Mouse (Mus musculus) heart, postnatal 25 days (tissue): Measurements from ENCODE around the gene Slc7a5. TPM values are rescaled to one million over a fixed set of nuclear protein-coding genes. Genes with fewer than 3 reads are reported as not detected.

Source experiments
- DNase-seq: peaks from one replicate; pipeline ENCODE4 v3.0.0; 2022; ENCODE audit warnings: low spot score
- intact Hi-C: fragments of 180-260 bp; cut with DNase I; formaldehyde crosslinking; loops from one replicate; pipeline ENCODE4 v1.15.1; 2025
- total RNA-seq, 2 experiments: library from RNA; stranded (reverse); gene quantifications; 2 replicates each; pipeline ENCODE4 v1.2.3; 2021

The Slc7a5 gene
- total RNA-seq, 2 experiments from 2014 or later = 3.2 to 4.9 TPM

DNA sequence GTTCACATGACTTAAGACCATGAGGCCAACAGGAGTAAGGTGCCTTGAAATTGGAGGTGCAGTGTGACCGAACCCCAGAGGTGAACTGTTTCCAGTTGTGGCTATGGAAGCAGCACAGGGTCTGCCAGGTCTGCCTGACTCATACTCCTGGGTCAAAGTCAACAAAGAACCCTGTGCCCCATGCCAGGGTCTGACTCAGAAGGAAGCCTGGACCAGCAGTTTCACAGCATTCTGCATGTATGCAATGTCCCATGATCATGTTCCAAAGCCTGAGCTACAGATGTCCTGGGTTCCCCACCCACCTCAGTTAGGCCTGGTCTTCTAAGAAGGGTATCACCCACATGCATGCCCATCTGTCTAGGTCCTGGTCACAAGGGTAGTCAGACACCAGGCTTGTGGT lies 18.2 kb downstream of the Slc7a5 start:
- no peak for DNase-seq
- intact Hi-C loops = no loop called here

- no peak for DNase-seq
- intact Hi-C loops = no loop called here
Observed at GRCm38 (mm10) chr8:121887547-121887946, 19.9 kb downstream of the Slc7a5 start.

GRCm38 (mm10) chr8:121885433-121885832 lies 22.1 kb downstream of the Slc7a5 start:
- intact Hi-C loops = no loop called here
- DNase-seq = no peak

DNA sequence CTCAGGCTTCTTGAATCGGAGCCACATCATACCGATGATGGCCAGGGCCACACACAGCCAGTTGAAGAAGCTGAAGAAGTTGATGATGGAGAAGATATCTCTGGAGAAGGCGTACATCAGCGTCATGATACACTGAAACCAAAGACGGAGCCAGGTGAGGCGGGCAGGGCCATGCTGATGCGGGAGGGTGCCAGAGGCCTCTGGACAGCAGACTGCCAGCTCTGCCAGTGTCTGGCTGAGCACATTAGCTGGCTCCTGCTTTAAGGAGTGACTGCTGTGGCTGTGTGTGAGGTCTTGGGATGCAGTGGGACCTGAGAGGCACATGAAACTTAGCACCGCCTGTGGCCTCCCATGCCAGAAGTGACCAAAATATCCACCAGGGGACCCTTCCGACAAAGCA lies 22.5 kb downstream of the Slc7a5 start:
- intact Hi-C loops = no loop called here
- DNase-seq = no peak

- DNase-seq = no peak
- intact Hi-C loops = no loop called here
Observed at GRCm38 (mm10) chr8:121884181-121884580, 23.3 kb downstream of the Slc7a5 start.

GRCm38 (mm10) chr8:121881921-121882320 lies 25.6 kb downstream of the Slc7a5 start:
- intact Hi-C loops = no loop called here
- DNase-seq = no peak

- intact Hi-C loops = no loop called here
- no peak for DNase-seq
Observed at GRCm38 (mm10) chr8:121880818-121881217, 26.7 kb downstream of the Slc7a5 start.

DNA sequence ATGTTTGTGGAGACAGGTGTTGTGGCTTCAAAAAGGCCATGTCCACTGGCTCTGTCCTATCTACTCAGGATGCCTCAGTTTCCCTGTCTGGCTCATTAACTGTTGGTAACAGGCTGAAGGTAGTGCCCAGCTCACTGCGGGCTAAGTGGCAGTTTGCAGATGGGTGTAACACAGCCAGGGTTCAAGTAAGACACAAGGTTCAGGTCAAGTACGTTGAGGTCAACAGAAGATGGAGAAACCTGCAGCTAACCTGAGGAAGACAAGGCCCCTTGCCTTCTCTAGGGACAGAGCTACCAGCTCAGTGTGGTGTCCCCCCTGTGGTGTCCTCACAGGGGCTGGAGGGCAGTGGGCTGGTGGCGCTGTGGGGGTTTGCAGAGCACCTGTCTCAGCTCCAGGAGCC lies 27.8 kb downstream of the Slc7a5 start:
- intact Hi-C loops = no loop called here
- DNase-seq = no peak

DNA sequence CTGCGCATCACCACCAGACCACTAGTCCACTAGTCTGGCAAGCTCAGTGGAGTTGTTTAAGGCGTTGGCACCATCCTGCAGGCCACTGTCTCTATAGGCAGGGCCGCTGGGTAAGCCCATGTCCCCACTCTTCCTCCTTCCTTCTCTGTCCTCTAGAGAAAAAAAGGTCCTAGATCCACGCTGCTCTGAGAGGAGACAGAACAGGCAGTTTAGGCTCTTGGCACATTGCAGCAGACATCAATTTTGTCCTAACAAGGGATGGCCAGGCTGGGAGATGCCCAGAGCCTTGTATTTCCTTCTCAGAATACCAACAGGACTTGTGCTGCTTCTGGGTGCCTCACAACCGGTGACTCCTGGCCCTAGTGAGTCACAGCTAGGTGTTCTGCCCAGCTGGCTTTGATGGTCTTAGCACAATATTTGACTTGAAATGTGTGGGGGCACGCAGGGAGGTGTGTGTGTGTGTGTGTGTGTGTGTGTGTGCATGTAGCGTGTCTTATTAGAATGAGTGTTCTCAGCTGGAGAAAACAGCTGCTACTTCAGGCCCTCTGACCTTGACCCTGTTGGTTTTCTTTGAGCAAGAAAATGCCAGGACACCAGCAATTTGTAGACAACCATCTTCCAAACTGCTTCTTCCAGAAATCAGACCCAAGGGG lies 29.5 kb downstream of the Slc7a5 start:
- intact Hi-C loops = no loop called here
- no peak for DNase-seq

DNA sequence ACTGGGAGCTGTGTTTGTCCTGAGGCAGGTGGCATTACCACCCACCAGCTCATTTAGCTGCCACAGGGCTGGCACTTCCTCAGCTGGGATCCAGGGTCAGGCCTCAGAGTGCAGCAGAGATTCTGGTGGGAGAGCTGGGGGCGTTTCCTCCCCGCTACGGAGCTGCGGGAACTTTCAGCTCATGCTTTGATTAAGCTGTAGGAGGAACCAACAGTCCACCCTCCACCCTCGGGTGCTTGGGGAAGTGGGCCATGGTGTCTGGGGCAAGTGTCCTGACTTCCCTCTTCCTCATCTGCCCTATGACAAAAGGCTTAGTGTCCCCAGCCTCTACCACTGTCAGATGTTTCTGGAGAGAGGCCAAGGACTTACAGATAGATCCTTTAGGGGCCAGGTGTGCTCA lies 30.3 kb downstream of the Slc7a5 start:
- DNase-seq = no peak
- intact Hi-C loops = no loop called here

DNA sequence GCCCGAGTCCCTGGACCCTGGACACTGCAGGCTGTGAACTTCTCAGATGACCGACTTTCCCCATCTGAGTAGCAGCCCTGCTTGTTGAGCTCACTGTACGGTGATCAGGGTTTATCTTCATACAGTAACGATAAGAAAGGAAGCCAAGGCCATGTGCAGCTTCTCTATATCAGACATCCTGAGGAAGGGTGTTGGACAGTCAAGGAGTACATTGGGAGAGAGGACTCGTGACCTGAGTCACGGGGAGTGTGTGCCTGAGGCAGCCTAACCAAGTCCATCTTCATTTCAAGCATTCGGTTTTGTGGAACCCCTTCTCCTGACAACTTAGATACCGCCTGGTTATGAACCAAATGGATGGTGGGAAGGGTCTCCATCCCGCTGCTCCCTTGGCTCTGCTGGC lies 32.0 kb downstream of the Slc7a5 start:
- intact Hi-C loops = no loop called here
- DNase-seq = no peak

- DNase-seq = no peak
- intact Hi-C loops = no loop called here
Observed at GRCm38 (mm10) chr8:121875045-121875444, 32.4 kb downstream of the Slc7a5 start.

- intact Hi-C loops = loop anchor here (1.0 kb wide), 1 partner anchor 36 kb away; no protein-coding TSS in a partner anchor
- DNase-seq = peak; percentile 43
Observed at GRCm38 (mm10) chr8:121874031-121874430, 33.5 kb downstream of the Slc7a5 start.

- no peak for DNase-seq
- intact Hi-C loops = loop anchor here (2.0 kb wide), 1 partner anchor 17 kb away; no protein-coding TSS in a partner anchor
Observed at GRCm38 (mm10) chr8:121871833-121872440, 35.6 kb downstream of the Slc7a5 start.

DNA sequence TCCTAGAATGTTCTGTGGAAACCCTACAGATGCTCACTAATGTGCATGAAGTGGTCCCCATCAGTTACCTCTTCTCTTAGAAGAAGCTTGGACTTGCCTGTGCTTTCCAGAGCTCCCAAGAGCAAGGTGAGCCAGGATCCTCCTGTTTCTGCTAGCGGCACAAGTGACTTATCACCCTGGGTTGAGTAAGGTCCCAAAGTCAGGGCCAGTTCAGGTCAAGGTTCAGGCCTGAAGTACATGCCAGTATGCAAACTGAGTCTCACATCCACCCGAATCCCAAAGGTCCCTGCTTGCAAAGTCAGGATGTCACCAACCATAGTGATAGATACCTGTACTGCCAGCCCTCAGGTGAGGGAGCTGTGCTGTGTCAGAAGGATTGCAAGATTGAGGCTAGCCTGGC lies 37.3 kb downstream of the Slc7a5 start:
- DNase-seq = no peak
- intact Hi-C loops = loop anchor here (2.0 kb wide), 1 partner anchor 15 kb away; no protein-coding TSS in a partner anchor

GRCm38 (mm10) chr8:121868896-121869295 lies 38.6 kb downstream of the Slc7a5 start:
- intact Hi-C loops = no loop called here
- DNase-seq = no peak

DNA sequence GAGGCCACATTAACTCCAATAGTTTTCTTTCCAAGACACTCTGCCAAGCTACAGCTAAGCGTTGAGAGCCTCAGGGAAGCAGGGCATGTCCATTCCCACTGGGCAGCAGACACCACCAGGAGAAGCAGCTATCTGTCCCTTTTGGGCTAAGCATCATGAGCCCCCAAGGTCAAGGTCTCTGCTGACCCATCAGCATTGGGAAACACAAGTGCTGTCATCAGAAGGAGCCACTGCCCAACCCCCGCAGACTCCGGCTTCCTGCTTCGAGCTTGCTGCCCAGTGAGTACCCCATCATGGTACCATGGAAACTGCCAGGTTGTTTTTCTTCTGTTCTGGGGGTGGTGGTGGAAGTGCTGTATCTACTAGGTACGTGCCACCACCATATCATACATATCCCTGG lies 39.3 kb downstream of the Slc7a5 start:
- intact Hi-C loops = no loop called here
- no peak for DNase-seq

GRCm38 (mm10) chr8:121865356-121865755 lies 42.1 kb downstream of the Slc7a5 start:
- intact Hi-C loops = no loop called here
- no peak for DNase-seq

- intact Hi-C loops = no loop called here
- DNase-seq = no peak
Observed at GRCm38 (mm10) chr8:121861806-121862548, 45.5 kb downstream of the Slc7a5 start.

- intact Hi-C loops = no loop called here
- no peak for DNase-seq
Observed at GRCm38 (mm10) chr8:121861276-121861675, 46.2 kb downstream of the Slc7a5 start.

- intact Hi-C loops = no loop called here
- no peak for DNase-seq
Observed at GRCm38 (mm10) chr8:121857747-121858146, 49.7 kb downstream of the Slc7a5 start.
